Mouse (Mus musculus) spleen, adult 2 months (tissue): ENCODE measurements around the gene Vasn. TPM values are rescaled to one million over a fixed set of nuclear protein-coding genes. Genes with fewer than 3 reads are reported as not detected.

Experiments used
- DNase-seq, 2 experiments: peaks; one replicate each; pipeline versions ENCODE4 v3.0.0 to v3.0.0-alpha.2; 2012 to 2021; ENCODE audit warnings: low spot score in 2 of 2, low read depth in 1 of 2
- H3K27ac ChIP-seq: fragments of 200-500 bp; 2 replicates; pipeline ENCODE4 v1.5.1; 2012; ENCODE audit warnings: low read length, inconsistent platforms; ENCODE audit not compliant: insufficient read depth
- H3K27me3 ChIP-seq: fragments of 200-500 bp; 2 replicates; pipeline ENCODE4 v1.6.1; 2012; ENCODE audit warnings: mild to moderate bottlenecking, moderate library complexity, low read length, inconsistent platforms; ENCODE audit not compliant: control insufficient read depth, insufficient read depth
- H3K36me3 ChIP-seq: fragments of 200-500 bp; 2 replicates; pipeline ENCODE4 v1.6.1; 2012; ENCODE audit warnings: mild to moderate bottlenecking, low read length, inconsistent platforms; ENCODE audit not compliant: control insufficient read depth, insufficient read depth
- H3K4me1 ChIP-seq: fragments of 200-500 bp; 2 replicates; pipeline ENCODE4 v1.6.1; 2011; ENCODE audit warnings: inconsistent platforms; ENCODE audit not compliant: control insufficient read depth, insufficient read depth, insufficient read length
- H3K4me3 ChIP-seq: fragments of 200-500 bp; 2 replicates; pipeline ENCODE4 v1.5.1; 2011; ENCODE audit warnings: mild to moderate bottlenecking, inconsistent platforms; ENCODE audit not compliant: insufficient read depth, insufficient read length; ENCODE audit errors: extremely low read depth
- CTCF ChIP-seq: fragments of 200-500 bp; IDR thresholded peaks from 2 replicates; pipeline ENCODE4 v1.5.1; 2011; ENCODE audit warnings: mild to moderate bottlenecking, inconsistent platforms; ENCODE audit not compliant: insufficient read depth, insufficient read length, insufficient replicate concordance; ENCODE audit errors: extremely low read depth
- POLR2A ChIP-seq: fragments of 200-500 bp; IDR thresholded peaks from 2 replicates; pipeline ENCODE4 v1.6.1; 2011; ENCODE audit warnings: low read depth, low read length, inconsistent platforms
- WGBS: fragments of 180-500 bp; shearing (Covaris S2); methylation state at CpG from one replicate; pipeline ENCODE4 v1.1.7; 2018; 5-methylcytosine and 5-hydroxymethylcytosine counted together
- polyA plus RNA-seq: library from polyadenylated mRNA; depleted of rRNA; stranded (reverse); fragments of >200 nt; gene quantifications from 2 replicates; pipeline ENCODE4 v1.2.3, GENCODE M21; 2012

Gene Vasn
- polyA plus RNA-seq, 1 experiment: 23.6 TPM

GRCm38 (mm10) chr16:4642937-4643336 lies 3.2 kb downstream of the Vasn start:
- DNase-seq: no peak
- Histone ChIP-seq H3K36me3 (peaks cover 17% of the 10 kb centered on the region), H3K4me3 (no peak overlapping the region), H3K4me1 (peaks cover 16% of the 10 kb centered on the region; the same call in 1 of the 2 replicates), H3K27me3 (no peaks in the 10 kb centered on the region), H3K27ac (peak overlapping the region; percentile 12; the same call in 1 of the 2 replicates)
- no peak for TF ChIP-seq CTCF
- TF ChIP-seq POLR2A: no peak
- WGBS: 92% methylated on average over 6 of the region's 6 CpGs

GRCm38 (mm10) chr16:4643670-4644419 lies 4.1 kb downstream of the Vasn start:
- WGBS: 83% methylated on average over 11 of the region's 11 CpGs
- Histone ChIP-seq H3K4me1 (peaks cover 16% of the 10 kb centered on the region; the same call in 1 of the 2 replicates), H3K27me3 (no peaks in the 10 kb centered on the region), H3K4me3 (no peak overlapping the region), H3K36me3 (peaks cover 18% of the 10 kb centered on the region), H3K27ac (peak overlapping the region; percentile 17; the same call in 1 of the 2 replicates)
- TF ChIP-seq CTCF (no peak), POLR2A (no peak)
- DNase-seq: no peak

- WGBS: 93% methylated on average over 4 of the region's 4 CpGs
- peaks cover 30% of the 10 kb centered on the region for H3K36me3 ChIP-seq
- DNase-seq: no peak
- H3K27me3 ChIP-seq: no peaks in the 10 kb centered on the region
- peaks cover 9% of the 10 kb centered on the region; the same call in 1 of the 2 replicates for H3K4me1 ChIP-seq
- no peak for TF ChIP-seq CTCF
- no peak for TF ChIP-seq POLR2A
- no peak overlapping the region for H3K4me3 ChIP-seq
- no peak overlapping the region for H3K27ac ChIP-seq
Measured at GRCm38 (mm10) chr16:4645867-4646266, 6.1 kb downstream of the Vasn start.

- no peak for TF ChIP-seq POLR2A
- no peak for TF ChIP-seq CTCF
- Histone ChIP-seq H3K4me1 (peaks cover under 1% of the 10 kb centered on the region; the same call in 1 of the 2 replicates), H3K4me3 (no peak overlapping the region), H3K27ac (no peak overlapping the region), H3K27me3 (no peaks in the 10 kb centered on the region), H3K36me3 (peaks cover 34% of the 10 kb centered on the region)
- no peak for DNase-seq
- WGBS: 91% methylated on average over 4 of the region's 4 CpGs
Measured at GRCm38 (mm10) chr16:4646831-4647230, 7.1 kb downstream of the Vasn start.

- H3K36me3 ChIP-seq: peaks cover 39% of the 10 kb centered on the region
- no peak overlapping the region for H3K27ac ChIP-seq
- WGBS: 89% methylated on average over 13 of the region's 13 CpGs
- TF ChIP-seq CTCF (no peak), POLR2A (no peak)
- H3K27me3 ChIP-seq: no peaks in the 10 kb centered on the region
- no peak overlapping the region for H3K4me3 ChIP-seq
- no peaks in the 10 kb centered on the region for H3K4me1 ChIP-seq
- DNase-seq: no peak
Measured at GRCm38 (mm10) chr16:4647651-4648141, 8.0 kb downstream of the Vasn start.

- no peak for TF ChIP-seq POLR2A
- TF ChIP-seq CTCF: no peak
- no peaks in the 10 kb centered on the region for H3K4me1 ChIP-seq
- H3K4me3 ChIP-seq: no peak overlapping the region
- peaks cover 44% of the 10 kb centered on the region for H3K36me3 ChIP-seq
- 95% methylated on average over 28 of the region's 28 CpGs for WGBS
- no peak for DNase-seq
- no peak overlapping the region for H3K27ac ChIP-seq
- no peaks in the 10 kb centered on the region for H3K27me3 ChIP-seq
Measured at GRCm38 (mm10) chr16:4648416-4649023, 8.8 kb downstream of the Vasn start.
